Mouse (Mus musculus): Measurements from ENCODE around the gene 4933427I04Rik. TPM values are rescaled to one million over a fixed set of nuclear protein-coding genes. Genes with fewer than 3 reads are reported as not detected.

4933427I04Rik gene
- polyA plus RNA-seq (2012; rRNA removed; ENCODE audit: low replicate concordance) = not detected in 2 replicates

DNA sequence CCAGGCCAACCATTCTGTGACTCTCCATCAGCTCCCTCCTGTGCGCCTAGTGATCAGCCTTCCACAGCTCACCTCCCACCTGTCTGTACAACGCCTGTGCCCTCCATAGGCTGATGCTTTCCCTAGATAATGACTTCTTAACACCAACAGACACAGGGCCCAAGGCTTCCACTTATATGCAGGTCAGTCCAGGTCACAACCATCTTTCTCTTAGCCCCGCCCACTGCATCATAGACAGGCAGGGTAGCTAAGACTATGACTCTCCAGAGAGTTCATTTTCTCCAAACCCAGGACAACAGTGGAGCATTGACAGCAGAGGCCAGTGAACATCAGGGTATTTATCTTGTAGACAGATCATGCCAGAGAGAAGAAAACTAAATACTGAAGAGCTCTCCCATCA lies at the start of gene 4933427I04Rik:
TSS of gene 4933427I04Rik (plus strand) at position 301 of the 400 bp plus-strand sequence.

DNA sequence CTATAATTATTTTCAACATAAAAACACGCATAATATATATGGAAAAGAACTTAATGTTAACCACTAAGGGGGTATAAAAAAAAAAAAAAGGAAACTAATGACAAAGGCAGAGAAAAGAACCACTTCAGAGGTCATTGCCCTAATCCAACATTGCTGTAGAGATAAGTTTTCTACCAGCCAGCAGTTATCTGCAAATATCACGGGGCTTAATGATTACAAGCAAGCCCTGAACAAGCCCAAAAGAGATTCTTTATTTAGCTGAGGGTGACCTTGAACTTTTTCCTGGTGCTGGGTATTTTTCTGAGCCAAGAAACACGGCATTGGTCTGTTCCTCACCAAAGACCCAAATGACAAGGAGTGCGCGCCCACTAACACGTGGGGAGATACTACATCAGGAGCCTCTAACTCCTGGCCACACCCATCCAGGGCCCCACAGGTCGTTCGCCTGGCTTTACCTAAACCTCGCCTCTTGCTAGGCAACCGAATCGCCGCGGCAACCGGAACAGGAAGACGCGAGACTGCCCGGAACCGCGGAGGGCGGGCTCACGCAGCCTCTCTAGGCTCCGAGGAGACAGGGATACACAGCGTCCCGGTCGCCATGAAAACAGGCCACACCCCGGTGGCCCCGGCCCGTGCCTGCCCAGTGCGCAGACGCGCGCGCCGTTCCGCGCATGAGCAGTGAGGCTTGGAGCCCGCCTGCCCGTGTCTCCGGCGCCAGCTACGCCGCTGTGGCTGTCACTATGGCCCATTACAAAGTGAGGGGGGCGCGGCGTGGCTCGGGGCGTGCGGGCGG lies 45.0 kb downstream of the 4933427I04Rik start, which contains the start of gene Mycbp:
TSS of gene Mycbp (plus strand) at position 500 of the 793 bp plus-strand sequence.

Other genes starting within 250 kb of the 4933427I04Rik start
- 15.2 and 20.2 TPM in 2 replicates for gene Macf1, start 175.3 kb upstream of the 4933427I04Rik start, polyA plus RNA-seq (2012; rRNA removed; ENCODE audit: low replicate concordance)
- gene Ndufs5, start 141.5 kb upstream of the 4933427I04Rik start, polyA plus RNA-seq (2012; rRNA removed; ENCODE audit: low replicate concordance) = 9.7 and 17.6 TPM in 2 replicates
- 67.7 and 70.3 TPM in 2 replicates for gene Akirin1, start 109.3 kb upstream of the 4933427I04Rik start, polyA plus RNA-seq (2012; rRNA removed; ENCODE audit: low replicate concordance)
- 3.1 and 5.9 TPM in 2 replicates for gene Rhbdl2, start 71.8 kb upstream of the 4933427I04Rik start, polyA plus RNA-seq (2012; rRNA removed; ENCODE audit: low replicate concordance)
- gene Mycbp, start 45.2 kb downstream of the 4933427I04Rik start, polyA plus RNA-seq (2012; rRNA removed; ENCODE audit: low replicate concordance) = 5.3 and 6.0 TPM in 2 replicates
- gene Rragc, start 57.8 kb downstream of the 4933427I04Rik start, polyA plus RNA-seq (2012; rRNA removed; ENCODE audit: low replicate concordance) = 14.1 and 19.1 TPM in 2 replicates
- gene 4930535I16Rik, start 58.3 kb downstream of the 4933427I04Rik start, polyA plus RNA-seq (2012; rRNA removed; ENCODE audit: low replicate concordance) = 1.6 TPM in 1 of 2 replicates, not detected in the other